Mouse (Mus musculus) left cerebral cortex, adult 18-20 months (tissue): Measurements from ENCODE around the gene Ubap1l. TPM values are rescaled to one million over a fixed set of nuclear protein-coding genes. Genes with fewer than 3 reads are reported as not detected.
A peak's percentile ranks its signal among the peaks of the same experiment; 100 is the strongest.

Experiments used
- DNase-seq, 2 experiments: peaks; one replicate each; pipeline ENCODE4 v3.0.0; 2021 to 2022; ENCODE audit warnings: low spot score in 2 of 2, mixed read lengths in 1 of 2
- total RNA-seq, 2 experiments: library from RNA; stranded (reverse); gene quantifications; 2 replicates each; pipeline ENCODE4 v1.2.3; 2021

Ubap1l gene
- total RNA-seq, 2 experiments from 2014 or later: 4.0 to 5.2 TPM

DNA sequence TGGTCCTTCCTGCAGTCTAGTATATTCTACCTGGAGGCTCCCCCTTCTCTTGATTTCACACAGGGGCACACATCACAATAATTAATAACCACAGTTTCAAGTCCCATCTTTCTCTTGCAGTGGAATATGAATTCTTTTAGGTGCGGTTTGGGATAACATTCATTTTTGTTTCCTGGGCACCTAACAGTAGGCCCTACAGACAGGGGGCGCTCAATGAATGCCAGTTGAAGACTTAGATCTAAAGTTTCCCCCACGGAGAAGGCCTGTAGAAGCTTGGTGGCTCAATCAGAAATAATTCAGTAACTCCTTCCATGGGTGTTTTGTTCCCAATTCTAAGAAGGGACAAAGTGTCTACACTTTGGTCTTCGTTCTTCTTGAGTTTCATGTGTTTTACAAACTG, 11.6 kb downstream of the Ubap1l start:
- DNase-seq: peak; percentile 29 to 36

DNA sequence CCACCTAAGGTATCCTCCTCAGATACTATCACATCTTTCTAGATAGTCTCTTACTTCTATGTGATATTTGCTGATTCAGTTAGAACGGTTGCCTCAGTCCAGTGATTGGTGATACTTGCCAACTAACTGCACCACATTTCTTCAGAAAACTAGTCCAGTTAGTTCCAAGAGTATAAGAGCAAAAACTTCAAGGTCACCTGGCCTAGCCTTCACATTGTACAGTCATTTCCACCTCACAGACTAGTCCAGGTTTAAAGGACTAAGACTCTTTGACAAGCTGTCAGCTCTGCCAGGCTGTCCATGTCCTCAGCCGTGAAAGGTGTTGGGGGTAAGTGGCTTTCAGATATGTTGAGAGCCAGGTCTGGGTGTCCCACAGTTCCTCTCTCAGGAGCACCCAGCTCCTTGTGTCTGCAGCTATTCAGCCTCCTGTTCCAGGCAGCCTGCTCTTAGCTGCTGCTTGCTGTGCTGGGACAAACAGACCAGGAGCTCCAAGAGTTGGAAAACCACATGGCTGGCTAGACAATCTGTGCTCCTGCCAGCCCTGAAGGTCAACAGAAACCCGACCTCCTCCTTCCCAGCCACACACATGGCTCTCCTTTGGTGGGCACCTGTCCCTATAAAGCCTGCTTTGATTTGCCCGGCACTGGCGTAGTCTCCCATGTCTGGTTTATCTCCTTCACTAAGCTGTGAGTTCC, 13.8 kb downstream of the Ubap1l start:
- DNase-seq: no peak

DNA sequence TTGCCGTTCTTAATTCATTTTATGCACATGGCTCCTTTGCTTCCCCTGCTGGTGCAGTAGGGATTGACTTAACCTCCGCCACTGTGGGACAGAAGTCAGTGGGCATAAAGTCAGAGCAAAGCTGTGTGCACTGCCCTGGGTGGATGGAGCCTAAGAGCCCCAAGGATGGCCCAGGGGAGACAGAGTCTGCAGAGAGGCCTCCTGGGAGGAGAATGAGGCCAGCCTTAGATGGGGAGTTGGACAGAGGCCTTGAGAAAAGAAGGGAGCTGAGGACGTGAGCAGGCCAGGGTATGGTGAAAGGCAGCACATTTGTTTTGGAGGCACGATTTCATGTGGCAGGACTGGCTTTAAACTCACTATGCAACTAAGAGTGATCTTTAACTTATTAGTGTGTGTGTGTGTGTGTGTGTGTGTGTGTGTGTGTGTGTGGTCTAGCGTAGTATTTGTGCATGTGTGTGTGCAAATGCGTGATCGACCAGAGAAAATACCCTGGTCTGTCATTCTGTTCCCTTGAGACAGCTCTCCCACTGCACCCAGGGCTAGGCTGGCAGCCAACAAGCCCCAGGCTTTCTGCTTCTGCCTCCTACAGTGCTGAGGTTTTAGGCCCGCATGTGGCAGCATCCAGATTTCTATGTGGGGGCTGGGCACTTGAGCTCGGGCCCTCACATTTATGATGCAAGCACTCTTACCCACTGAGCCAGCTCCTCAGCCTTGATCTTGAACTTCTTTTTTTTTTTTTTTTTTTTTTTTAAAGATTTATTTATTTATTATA, 14.5 kb downstream of the Ubap1l start:
- peak; percentile 58 to 78 for DNase-seq

DNA sequence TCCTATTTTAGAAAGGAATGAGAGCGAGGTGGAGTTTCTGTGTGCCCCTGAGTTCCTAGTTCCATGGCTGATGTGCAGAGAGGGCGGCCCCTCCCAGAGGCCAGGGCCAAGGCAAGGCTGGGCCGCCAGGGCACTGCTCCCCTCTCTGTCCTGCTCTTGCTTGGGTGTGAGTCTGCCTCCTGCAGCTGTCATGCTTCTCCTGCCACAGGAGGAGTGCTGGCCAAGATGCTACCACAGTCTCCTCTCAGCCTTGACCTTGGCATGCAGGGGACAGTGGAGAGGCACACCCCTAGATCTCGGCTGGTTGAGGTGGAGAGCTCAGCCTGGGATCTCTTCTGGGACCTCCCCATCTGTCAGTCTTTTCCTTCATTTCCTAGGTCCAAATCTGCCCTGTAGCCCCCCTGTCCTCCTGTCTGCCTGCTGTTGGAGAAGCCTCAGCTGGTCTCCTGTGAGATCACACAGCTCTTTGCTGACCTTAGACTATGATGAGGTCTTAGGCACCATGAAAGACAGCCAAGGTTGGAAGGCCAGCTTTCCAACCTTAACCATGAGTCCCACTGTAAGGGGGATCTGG, 20.3 kb downstream of the Ubap1l start:
- DNase-seq: no peak

DNA sequence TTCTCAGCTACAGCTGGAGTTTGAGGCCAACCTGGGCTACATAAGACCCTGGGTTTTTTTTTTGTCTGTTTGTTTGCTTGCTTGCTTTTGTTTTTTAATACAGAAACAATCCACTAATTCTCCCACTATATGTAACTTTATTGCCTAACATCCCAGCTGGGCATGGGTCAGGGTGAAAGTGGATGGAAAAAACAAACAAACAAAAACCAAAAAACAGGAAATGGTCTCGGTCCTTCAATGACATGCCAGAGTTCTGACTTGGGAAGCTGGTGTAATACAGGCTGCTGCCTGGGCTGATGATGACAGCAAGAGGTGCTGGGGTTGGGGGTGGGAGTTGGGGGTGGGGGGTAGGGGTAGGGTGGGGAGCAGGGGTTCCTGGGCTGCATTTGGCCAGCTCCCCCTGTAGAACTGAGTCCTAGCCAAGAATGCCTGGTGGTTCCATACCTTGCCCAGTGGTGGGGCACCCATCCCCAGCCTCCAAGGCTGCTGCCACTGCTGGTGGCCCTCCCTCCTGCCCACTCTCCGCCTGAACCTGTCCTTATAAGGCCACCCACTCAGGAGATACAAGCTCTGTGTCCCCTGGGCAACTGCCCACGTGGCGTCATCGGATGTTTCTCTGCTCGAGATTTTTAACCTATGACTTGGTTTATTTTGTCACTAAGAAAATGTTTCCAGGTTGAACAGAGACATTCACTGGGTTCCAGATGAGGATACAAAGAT, 21.4 kb downstream of the Ubap1l start:
- no peak for DNase-seq

DNA sequence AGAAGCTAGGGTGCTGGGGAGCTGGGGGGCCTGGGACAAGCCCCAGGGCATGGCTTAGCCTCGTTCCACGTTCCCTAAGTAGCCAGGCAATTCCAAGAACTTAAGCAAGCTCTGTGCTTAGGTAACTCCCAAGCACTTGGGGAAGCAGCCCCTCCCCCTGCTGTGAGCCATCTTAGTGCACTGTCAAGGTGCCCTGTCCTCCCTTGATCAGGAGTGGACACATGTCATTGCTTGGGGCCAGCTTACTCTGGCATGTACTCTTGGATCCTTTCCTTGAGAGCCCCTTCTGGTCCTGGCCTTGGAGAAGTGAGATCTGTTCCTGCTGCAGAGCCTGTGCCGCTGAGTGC, 21.9 kb downstream of the Ubap1l start:
- DNase-seq: no peak

DNA sequence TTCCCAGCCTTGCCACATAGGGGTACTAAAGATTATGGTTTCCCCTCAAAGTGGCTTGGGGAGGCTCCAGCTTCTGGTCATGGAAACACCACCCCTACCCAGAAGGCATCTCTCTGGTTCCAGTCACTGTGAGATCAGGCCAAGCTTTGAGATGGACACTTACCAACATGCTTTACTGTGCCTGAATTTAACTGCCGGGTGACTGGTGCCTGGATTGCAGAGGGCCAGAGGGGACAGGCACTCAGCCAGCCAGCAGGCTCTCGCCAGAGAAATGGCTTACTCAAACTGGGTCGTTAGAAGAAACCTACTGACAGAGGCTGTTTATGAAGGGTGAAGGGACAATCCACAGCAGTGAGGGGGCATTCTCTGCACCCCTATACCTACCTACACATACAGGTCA, 23.4 kb downstream of the Ubap1l start:
- DNase-seq: no peak

DNA sequence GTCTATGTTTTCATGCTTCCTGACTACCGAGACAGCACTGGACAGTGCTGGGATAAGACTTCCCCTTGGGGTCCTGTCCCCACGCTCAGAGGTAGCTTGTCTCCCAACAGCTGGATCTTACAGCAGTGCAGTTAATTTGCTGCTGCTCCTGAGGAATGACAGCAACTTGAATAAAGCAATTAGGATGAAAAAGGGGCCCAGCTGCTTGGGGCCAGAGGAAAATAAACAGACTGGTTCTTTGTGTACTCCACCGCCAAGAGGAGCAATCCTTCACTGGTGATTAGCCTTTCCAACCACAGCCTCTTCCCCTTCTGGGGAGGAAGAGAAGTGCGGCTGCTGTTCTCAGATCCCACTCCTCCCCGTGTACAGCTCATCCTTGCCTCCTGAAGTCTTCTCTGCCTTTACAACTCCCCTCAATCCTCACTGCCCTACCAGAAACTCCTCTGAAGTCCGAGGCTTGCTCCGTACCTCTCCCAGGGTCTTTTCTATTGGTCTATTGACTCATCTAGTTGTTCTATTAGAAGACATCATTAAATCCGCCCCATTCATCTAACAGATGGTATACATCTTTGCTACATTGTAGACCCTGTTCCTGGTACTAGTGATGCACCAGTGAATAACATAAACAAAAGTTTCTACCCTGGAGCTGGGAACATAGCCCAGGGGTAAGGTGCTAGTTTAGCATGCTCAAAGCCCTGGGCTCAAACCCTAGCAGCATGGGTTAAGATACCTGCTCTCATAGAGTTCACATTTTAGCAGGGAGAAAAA, 25.7 kb downstream of the Ubap1l start:
- DNase-seq: no peak

DNA sequence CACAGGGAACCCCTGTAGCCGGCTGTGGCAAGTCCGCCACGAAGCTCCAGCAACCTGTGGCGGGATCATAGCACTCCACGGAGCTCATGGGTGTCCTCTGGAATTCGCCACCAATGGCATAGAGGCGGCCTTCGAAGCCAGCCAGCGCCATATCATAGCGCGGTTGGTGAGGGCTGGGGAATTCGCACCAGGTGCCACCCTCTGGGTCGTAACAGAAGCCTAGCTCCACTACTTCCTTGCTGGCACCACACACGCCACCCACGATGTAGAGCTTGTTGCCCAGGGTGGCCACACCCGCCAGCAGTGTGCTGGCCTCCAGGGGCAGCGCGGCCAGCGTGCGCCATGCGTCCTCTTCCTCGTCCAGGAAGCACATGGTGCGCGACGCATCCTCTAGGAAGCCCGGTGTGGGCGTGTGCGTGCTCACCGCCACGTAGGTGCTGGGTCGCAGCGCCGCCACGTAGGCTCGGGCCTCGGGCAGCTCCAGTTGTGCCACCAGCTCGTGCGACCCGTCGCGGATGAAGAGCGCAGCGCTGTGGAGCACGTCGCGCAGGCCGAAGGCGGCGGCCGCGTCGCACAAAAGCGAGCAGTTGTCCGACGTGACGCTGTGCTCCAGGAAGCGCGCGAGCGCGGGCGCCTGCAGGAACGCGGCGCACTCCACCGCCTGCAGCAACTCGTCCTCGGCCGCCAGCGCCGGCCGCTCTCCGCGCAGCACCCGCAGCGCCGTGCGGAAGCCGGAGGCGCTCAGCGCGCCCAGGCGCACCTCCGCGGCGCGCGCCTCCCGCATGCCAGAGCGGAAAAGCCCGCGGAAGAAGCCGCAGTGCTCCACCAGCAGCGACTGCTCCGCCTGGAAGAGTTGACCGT, 30.1 kb downstream of the Ubap1l start:
- DNase-seq: peak in 1 of 2 experiments; percentile 13

DNA sequence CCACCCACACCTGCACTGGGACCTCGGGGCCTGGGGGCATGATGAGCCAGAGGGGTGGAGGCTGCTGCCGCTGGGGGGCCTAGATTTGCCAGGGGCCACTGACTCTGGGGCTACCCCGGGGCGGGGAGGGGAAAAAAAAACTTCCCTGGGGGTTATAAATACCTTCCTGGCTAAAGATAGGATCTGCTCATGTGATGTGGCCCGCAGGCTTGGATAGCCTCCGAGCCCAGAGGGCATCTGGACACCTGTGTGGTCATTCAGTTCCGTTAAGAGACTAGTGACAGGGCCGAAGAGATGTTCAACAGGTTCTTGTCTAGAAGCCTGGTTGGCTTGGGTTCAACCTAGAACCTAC, 30.7 kb downstream of the Ubap1l start, which contains the start of gene Kbtbd13:
Kbtbd13 (minus strand) TSS at position 40 of the 352 bp plus-strand sequence.
- no peak for DNase-seq

DNA sequence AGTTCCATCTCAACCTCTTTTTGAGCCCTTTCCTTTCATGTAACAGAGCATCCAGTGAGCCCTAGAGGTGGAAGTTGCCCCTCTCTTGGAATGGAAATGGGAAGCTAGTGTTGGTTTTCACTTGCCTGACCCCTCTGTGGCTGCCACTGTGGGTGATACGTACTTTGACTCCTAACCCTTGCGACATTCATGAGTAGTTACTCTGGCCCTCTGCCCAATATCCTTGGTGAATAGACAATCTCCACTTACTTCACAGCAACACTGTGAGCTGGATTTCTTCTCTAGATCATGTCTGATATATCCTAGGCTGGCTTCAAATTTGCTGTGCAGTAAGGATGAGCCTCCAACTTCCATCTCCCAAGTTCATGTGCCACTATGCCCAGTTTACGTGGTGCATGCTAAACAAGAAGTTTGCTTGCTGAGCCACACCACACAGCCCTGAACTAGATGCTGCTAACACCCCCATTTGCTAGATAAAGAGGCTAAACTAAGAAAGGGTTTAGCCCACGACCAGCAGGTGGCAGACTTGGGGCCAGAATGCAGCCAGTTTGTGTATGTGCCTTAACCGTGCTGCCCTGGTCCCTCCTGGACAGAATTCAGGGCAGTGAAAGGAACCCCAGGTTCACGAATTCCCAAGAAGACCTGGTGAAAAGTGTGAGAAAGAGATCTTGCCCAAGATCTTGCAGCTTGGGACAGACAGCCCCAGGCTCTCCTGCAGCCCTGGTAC, 32.0 kb downstream of the Ubap1l start:
- peak; percentile 69 to 70 for DNase-seq

DNA sequence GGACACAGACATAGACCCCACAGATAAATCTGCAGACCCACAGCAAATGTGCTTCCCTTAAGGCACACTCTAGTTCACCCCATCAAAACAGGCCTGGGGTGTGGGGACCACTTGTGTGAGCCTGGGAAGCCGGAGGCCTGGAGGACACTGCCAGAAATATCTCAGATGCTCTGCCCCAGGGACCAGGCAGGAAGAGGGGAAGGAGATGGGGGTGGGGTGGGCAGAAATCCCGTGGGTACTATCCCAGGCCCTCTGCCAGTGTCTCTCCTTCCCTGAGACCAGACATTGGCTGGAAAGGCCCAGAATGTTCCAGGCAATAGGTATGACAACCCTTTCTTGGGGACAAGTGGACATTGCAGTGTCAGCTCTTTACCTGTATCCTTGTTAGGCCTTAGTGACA, 32.8 kb downstream of the Ubap1l start:
- DNase-seq: no peak

DNA sequence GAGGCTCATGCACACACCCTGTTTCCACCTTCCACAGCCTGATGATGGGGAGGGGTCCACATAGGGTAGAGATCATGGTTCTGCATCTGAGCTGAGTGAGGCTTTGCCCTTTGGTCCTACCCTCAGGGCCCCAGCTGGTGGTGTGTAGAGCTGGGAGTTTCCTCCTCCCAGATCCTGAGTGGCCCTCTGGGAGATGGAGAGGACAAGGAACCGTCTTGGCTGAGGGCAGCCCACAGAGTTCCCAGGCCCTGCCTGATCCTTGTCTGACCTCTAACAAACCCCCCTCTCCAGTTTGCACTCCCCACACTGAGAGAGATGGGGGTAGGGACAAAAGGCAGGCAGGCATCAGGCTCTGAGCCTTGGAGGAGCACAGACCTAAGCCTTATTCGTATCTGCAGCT, 33.5 kb downstream of the Ubap1l start:
- DNase-seq: no peak

DNA sequence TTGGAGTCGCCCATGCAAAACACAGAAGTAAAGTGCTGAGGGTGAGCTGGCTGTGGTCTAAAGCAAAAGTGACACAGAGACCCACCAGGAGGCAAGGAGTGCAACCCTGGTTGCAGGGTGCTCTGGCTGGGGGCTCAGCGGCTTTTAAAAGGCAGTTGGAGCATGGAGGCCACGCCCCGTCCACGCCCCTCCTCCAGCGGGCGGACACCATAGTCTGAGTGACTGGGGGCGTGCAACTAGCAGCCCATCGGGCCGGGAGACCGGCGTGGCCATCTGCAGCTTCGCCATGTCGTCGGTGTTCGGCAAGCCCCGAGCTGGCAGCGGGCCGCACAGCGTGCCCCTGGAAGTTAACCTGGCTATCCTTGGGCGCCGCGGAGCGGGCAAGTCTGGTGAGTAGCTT, 37.4 kb downstream of the Ubap1l start, which contains the start of gene Rasl12:
Rasl12 (plus strand) TSS at position 228 of the 400 bp plus-strand sequence.
- peak; percentile 42 to 58 for DNase-seq

DNA sequence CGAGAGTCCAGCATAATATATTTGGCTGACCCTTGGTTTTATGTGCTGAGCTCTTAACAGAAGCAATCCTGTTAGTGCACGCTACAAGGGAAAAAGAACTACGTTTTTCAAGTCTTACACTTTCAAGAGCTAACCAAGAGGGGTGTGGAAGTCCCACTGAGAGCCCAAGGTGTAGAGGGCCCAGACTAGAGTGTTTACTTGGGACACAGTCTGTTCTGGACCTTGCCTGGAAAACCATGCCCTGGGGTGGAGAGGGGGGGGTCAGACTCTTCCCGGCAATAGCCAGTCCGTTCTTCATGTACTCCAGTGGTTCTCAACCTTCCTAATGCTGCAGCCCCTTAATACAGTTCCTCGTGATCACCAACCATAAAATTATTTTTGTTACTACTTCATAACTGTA, 39.1 kb downstream of the Ubap1l start:
- no peak for DNase-seq

DNA sequence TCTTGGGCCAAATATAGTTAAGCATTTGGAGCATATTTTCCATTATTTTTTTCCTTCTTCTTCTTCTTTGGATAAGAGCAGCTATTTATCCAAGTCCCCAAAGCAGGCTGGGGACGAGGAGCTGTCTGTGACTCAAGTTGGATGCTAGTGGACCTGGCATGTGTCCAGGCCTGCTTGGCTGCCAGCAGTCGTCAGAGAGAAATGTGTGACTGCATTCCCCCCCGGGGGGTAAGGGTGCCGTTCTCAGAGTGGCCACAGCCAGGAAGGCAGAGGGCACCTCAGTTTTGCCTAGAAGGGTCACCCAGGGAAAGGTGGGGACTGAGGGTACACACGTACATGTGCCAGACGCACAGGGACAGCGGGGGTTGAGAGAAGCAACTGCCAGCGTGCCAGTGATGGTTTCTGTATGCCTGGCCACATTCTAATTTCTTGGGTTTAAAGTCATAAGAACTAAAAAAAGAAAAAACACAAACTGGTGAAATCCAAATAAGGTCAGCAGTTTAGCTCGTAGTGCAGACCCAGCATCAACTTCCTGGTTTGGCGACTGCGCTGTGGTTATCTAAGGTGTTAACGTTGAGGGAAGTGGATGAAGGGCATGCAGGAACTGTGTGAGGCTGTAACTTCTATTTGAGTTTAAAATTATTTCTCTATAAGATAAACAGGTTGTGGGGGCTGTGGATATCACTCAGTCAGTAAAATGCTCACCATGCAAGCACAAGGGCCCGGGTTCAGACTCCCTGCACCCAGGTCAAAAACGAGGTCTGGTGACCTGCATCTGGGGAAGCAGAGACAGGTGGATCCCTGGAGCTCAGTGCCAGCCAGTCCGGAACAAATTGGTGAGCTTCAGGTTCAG, 43.7 kb downstream of the Ubap1l start:
- peak; percentile 66 to 75 for DNase-seq

DNA sequence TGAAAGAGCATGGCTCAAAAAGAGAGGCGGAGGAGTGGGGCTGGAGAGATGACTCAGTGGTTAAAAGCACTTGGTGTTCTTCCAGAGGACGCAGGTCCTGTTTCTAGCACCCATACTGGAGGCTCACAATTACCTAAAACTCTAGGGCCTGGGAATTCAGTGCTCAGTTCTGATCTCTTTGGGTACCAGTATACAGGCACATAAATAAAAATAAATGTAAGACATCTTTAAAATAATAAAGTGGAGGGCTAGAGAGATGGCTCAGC, 44.3 kb downstream of the Ubap1l start:
- no peak for DNase-seq

DNA sequence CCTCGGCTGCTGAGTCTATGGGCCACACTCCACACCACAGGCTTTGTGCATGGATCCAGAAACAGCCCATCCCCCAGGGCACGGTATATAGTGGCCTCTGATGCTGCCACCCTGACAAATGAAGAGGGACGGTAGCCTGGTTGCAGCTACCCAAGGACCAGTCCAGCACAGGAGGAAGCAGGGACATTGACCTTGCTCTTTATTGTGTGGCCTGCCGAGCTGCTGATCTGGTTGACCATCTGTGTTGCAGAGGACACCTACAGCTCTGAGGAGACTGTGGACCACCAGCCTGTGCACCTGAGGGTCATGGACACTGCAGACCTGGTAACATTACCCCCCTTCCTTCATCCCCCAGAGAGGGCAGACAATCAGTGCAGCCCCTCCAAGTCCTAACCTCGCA, 46.5 kb downstream of the Ubap1l start:
- no peak for DNase-seq

DNA sequence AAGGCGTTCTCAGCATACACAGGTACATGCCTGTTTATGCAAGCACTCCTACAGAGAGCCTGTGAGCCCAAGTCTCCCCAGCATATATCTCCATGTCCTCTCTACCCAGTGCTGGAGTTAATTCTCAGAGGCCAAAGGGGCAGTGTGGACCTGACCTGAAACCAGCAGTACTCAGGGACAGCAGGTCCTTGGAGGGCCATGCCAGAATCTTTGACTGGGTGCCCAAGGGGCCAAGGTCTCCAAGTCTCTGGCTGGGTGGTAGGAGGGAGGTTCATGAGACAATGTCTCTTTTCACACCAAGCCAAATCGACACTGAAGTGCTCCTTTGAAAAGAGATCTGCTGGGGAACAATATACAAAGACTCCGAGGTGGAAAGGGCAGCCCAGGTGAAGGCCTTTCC, 47.0 kb downstream of the Ubap1l start:
- no peak for DNase-seq
